Mouse (Mus musculus) left cerebral cortex, postnatal 25 days (tissue): ENCODE measurements around the gene Gdf15. TPM values are rescaled to one million over a fixed set of nuclear protein-coding genes. Genes with fewer than 3 reads are reported as not detected.
A peak's percentile ranks its signal among the peaks of the same experiment; 100 is the strongest.
"Not testable (repeated sequence)": the region's sequence is repeated elsewhere in the genome, so short reads cannot be mapped to it uniquely, and the experiment has no call there.

ENCODE experiments used
- DNase-seq, 2 experiments: peaks; one replicate each; pipeline ENCODE4 v3.0.0; 2022; ENCODE audit warnings: low spot score in 2 of 2, mixed read lengths in 1 of 2
- intact Hi-C: fragments of 180-260 bp; cut with DNase I; formaldehyde crosslinking; loops from one replicate; pipeline ENCODE4 v1.15.1; 2025
- total RNA-seq, 2 experiments: library from RNA; stranded (reverse); gene quantifications; 2 replicates each; pipeline ENCODE4 v1.2.3; 2021

Gene Gdf15
- total RNA-seq, 2 experiments from 2014 or later, result not detected

DNA sequence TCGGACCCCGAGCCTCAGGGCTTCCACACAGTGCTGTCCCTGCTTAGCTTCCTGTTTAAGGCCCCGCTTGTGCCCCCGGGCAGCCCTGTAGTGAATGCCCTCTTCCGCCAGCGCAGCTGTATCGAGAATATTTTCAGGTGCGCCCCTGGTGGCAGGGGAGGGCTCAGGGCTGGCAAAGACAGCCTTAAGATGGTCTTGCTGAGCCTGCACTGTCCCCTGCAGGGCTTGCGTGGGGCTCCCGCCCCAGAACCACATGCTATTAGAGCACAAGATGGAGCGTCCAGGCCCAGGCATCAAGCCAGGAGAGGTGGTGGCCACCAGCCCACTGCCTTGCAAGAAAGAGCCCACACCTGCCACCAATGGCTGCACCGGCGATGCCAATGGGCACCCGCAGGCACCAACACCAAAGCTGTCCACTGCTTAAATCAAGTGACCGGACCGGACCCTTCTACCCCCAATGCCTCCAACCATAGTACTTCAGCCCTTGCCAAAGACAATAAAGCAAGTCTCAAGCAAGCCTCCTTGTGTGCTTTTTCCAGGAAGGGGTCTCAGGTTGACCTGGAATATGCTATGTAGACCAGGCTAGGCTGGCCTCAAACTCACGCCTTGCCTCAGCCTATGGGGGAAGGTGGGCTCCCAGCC, 35.4 kb downstream of the Gdf15 start:
- intact Hi-C loops, result no loop called here
- no peak for DNase-seq

DNA sequence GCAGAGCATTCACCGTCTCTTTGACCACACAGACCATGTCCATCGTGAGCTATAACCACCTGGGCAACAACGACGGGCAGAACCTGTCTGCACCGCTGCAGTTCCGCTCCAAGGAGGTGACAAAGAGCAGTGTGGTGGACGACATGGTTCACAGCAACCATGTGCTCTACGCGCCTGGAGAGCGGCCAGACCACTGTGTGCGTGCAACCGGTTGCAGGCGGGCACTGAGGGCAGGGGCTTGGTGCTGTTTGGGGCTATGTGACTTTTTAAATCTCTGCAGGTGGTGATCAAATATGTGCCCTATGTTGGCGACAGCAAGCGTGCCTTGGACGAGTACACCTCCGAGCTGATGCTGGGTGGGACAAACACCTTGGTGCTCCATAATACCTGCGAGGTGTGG, 36.0 kb downstream of the Gdf15 start:
- no peak for DNase-seq
- intact Hi-C loops, result no loop called here

DNA sequence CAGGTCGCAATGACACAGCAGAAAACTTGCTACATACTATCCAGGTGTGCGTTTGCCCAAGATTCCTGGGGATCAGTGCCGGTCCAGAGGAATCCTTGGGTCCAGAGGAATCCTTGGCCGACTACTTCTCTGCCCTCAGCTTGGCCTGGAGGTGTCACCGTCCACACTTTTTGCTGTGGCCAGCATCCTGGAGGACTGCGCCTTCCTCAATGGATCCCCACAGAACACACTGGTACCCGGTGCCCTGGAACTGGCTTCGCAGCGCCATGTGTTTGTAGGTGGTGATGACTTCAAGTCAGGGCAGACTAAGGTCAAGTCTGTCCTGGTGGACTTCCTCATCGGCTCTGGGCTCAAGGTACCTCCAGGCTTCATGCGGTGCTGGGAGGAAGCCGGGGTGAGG, 36.4 kb downstream of the Gdf15 start:
- intact Hi-C loops, result no loop called here
- no peak for DNase-seq

DNA sequence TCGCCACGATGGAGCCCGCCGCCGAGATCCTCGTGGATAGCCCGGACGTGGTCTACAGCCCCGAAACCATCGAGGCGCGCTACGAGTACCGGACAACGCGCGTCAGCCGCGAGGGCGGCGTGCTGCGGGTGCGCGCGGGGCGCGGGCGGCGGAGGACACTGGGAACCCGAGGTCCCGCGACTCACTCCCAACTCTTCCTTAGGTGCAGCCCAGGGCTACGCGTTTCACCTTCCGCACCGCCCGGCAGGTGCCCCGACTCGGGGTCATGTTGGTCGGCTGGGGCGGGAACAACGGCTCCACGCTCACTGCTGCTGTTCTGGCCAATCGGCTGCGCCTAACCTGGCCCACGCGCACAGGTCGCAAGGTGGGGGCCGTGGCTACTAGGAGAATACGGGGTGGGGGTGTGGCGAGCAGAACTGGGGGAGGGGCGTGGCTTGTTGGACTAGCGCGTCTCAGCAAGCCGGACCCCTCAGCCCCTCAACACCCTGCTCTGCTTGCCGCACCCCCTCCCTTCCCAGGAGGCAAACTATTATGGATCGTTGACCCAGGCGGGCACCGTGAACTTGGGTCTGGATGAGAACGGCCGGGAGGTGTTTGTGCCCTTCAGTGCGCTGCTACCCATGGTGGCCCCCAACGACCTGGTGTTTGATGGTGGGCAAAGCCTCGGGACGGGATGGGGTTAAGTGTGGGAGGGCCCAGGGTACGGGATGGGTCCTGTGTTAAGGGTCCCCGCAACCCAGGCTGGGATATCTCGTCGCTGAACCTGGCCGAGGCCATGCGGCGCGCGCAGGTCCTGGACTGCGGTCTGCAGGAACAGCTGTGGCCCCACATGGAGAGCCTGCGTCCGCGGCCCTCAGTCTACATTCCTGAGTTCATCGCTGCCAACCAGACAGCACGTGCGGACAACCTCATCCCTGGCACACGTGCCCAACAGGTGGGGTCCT, 37.4 kb downstream of the Gdf15 start:
- DNase-seq, result no peak
- intact Hi-C loops, result loop anchor here (1.0 kb wide), 1 partner anchor 13 kb away; the partner anchor contains the start of gene Ssbp4

DNA sequence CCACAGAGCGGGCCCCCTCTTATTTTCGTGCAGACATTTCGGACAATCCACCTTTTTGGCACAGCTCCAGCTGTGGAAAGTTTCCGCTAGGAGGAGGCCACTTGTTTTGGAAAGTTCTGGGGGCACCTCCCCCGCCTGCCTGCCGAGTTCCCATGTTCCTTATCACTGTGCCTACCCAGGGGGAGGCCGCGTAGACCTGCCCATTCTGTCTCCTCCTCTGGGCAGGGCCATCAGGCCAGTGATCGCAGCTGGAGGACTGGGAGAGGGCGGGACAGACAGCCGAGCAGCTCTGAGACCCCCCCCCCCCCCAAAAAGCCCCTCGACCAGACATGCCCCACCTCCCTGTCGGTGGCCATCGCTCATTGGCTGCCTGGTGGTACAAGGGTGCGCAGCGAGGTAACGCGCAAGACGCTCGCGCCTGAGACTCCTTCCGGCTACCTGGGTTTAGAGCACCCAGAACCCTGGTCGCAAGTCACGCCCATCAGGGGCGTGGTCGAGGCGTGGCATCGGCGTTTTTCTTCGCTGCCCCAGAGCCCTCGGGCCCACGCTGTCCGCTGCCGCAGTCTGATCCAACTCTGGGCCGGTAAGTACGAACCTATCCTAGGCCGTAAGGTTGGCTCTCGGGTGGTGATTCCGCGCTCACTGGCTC, 38.2 kb downstream of the Gdf15 start, which contains the start of gene Isyna1:
Gene Isyna1 (plus strand): TSS at position 413 of the 649 bp plus-strand sequence.
- intact Hi-C loops, result loop anchor here (1.0 kb wide), 1 partner anchor 14 kb away; the partner anchor contains the start of gene Ssbp4
- DNase-seq, result peak; percentile 76 to 86

DNA sequence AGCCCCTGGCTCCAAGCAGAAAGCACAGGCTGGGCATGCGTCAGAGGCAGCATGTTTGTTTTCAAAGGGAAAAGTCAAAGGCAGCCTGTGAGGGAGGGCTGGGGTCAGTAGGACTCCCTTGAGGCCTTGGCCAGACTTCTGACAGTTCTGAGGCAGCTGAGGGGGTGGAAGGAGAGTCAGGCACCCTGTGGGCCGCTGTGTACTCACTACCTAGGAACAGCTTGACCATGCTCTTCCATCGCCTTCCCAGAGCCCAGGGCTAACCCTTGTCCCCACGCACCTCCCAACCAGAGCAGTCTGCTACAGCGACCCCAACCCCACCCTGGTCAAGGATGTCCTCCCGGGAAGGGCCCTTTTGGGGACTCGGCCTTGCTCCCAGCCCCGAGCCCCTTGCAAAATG, 39.1 kb downstream of the Gdf15 start:
- DNase-seq, result peak in 1 of 2 experiments; percentile 35
- intact Hi-C loops, result no loop called here

DNA sequence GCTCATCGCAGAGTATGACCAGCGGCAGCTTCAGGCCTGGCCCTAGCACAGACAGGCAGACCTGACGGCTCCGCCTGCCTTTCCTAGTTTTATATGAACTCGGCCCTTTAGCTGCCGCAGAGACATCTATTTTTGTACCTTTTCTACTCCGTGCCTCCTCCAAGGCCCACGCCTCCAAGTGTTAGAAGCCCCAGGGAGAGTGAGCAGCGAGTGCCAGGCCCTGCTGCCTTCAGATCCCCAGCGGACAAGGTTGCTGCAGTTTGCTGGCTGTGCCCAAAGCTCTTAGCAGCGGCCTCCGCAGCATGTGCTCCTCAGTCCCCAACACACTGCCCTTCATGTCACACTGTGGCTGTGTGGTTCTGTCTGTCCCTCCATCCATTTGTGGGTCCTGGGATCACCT, 40.7 kb downstream of the Gdf15 start:
- peak in 1 of 2 experiments; percentile 63 for DNase-seq
- intact Hi-C loops, result no loop called here

DNA sequence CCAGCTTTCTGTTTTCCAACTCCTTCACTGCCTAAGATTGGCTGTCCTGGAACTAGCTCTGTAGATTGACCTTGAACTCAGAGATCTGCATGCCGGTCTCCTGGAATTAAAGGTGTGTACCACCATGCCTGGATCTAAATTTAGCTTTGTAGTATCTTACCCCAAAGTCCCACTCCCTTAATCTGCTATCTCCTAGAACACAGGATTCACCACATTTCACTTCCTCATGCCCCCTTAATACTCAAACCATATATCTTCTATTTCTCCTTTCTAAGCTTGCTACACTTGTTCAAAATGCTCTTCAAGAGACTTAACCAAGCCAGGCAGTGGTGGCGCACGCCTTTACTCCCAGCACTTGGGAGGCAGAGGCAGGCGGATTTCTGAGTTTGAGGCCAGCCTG, 44.3 kb downstream of the Gdf15 start:
- DNase-seq, intact Hi-C loops: not testable (repeated sequence)

DNA sequence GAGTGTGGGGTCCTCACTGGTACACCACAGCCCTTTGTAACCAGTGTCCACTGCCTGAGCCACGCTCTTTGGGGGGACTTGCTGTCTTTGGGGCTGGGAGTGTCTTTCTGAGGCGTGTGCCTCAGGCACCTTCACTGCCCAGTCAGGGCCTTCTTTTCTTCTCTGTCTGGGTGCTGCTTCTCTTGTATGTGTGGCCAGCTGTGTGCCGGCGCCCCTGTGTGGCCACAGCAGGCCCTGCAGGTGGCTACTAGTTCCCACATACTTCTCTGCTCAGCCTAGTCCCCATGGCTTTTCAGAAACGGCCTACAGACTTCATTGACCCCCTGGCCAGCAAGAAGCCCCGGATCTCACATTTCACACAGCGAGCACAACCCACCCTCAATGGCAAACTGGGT, 47.0 kb downstream of the Gdf15 start:
- intact Hi-C loops, result loop anchor here (2.0 kb wide), 1 partner anchor 24 kb away; no protein-coding TSS in a partner anchor
- peak in 1 of 2 experiments; percentile 74 for DNase-seq

DNA sequence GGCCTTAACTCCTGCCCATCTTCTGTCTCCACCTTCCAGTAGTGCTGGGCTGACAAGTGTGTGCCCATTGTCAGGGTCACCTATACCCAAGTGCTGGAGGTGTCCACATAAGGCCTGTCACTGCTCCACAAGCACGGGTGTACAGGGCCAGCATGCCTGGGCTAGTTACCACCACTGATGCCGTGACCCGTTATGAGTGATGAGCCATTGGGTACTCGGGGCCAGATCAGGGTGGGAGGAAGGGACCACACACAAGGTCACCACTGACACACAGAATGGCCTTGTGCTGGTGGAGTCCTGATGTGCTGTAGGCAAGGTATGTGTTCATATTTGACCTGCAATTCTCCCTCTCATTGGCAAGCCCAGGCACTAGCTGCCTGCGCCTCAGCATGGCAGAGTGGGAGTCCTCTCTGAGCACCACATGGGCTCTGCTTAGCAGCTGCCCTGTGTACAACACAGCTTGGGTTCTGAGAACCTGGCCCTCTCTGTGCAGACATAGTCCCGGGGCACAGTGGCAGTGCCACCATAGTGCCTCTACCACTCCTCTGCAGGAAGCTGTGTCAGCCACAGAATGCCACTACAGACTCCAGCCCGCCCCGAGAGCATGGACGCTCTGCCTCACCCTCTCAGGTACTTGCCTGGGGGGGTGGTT, 47.5 kb downstream of the Gdf15 start:
- intact Hi-C loops, result loop anchor here (2.0 kb wide), 1 partner anchor 24 kb away; no protein-coding TSS in a partner anchor
- DNase-seq, result no peak

DNA sequence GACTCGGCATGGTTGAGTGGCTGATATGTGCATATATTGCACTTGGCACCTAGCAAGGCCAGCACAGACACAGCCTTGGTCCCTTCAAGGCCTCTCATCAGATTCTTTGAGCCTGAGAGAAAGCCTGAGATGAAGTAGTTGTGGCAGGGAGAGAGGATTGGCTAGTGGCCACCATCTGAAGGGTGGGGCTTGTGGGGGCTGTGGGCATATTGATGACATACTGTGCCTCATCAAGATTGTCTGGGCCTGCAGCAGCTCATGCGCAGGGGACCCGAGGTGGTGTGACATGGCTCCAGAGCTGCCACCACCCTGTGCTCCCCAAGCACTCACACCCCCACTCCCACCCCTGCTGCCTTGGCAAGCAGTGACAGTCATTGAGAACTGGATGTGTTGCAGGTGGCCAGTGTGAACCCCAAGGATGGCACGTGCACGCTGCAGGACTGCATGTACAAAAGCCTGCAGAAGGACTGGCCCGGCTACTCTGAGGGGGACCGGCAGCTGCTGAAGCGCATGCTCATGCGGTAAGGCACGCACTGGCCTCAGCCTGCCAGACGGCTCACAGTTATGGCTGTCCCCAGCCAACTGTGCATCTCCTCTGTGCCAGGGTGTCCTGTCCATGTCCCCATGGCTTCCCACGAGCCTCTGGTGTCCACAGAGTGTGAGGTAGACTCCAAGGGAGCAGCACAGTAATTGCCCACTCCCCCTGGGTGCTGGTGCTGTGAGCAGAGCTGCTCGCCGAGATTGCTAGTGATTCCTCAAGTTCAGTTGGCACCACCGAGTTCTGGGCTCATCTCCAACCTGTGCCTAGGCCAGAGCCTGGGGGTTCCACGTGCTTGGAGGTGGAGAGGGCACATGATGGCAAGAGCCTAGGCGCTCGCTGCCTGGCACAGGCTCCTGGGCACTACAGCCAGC, 48.5 kb downstream of the Gdf15 start:
- DNase-seq, result peak in 1 of 2 experiments; percentile 20
- intact Hi-C loops, result loop anchor here (2.0 kb wide), 1 partner anchor 23 kb away; no protein-coding TSS in a partner anchor

Other genes starting within 250 kb of the Gdf15 start
- 100 to 1,000 TPM; 120 to 139 TPM for gene Crtc1, start 192.9 kb downstream of the Gdf15 start, total RNA-seq
- gene Klhl26, start 155.5 kb downstream of the Gdf15 start, total RNA-seq, result 10 to 100 TPM; 40.3 to 44.2 TPM
- 100 to 1,000 TPM; 264 to 286 TPM for gene Tmem59l, start 145.1 kb downstream of the Gdf15 start, total RNA-seq
- 1 to 10 TPM; 2.3 to 3.5 TPM for gene Crlf1, start 139.3 kb downstream of the Gdf15 start, total RNA-seq
- 100 to 1,000 TPM; 104 TPM for gene Rex1bd, start 125.7 kb downstream of the Gdf15 start, total RNA-seq
- gene Uba52, start 121.7 kb downstream of the Gdf15 start, total RNA-seq, result 100 to 1,000 TPM; 886 to 927 TPM
- gene Fkbp8, start 104.7 kb downstream of the Gdf15 start, total RNA-seq, result 100 to 1,000 TPM; 403 TPM
- 10 to 100 TPM; 43.1 to 47.7 TPM for gene Kxd1, start 104.5 kb downstream of the Gdf15 start, total RNA-seq
- 10 to 100 TPM; 15.1 to 17.7 TPM for gene Ell, start 93.0 kb downstream of the Gdf15 start, total RNA-seq
- gene Isyna1, start 38.1 kb downstream of the Gdf15 start, total RNA-seq, result 10 to 100 TPM; 51.9 to 52.1 TPM
- 100 to 1,000 TPM; 242 to 257 TPM for gene Ssbp4, start 23.6 kb downstream of the Gdf15 start, total RNA-seq
- 1 to 10 TPM in 1 of 2 experiments, under 1 TPM in 1; 0.37 to 1.2 TPM for gene Lrrc25, start 16.3 kb downstream of the Gdf15 start, total RNA-seq
- 10 to 100 TPM; 12.7 to 18.1 TPM for gene Pgpep1, start 27.9 kb upstream of the Gdf15 start, total RNA-seq
- gene Lsm4, start 40.8 kb upstream of the Gdf15 start, total RNA-seq, result 10 to 100 TPM; 62.9 to 63.5 TPM
- 100 to 1,000 TPM; 209 to 225 TPM for gene Jund, start 66.5 kb upstream of the Gdf15 start, total RNA-seq
- gene Iqcn, start 71.0 kb upstream of the Gdf15 start, total RNA-seq, result under 1 TPM; 0.18 to 0.30 TPM
- gene Gm3336, start 86.1 kb upstream of the Gdf15 start, total RNA-seq, result not detected
- 1 to 10 TPM; 1.6 to 1.7 TPM for gene Pde4c, start 91.3 kb upstream of the Gdf15 start, total RNA-seq
- 100 to 1,000 TPM; 830 to 904 TPM for gene Rab3a, start 122.2 kb upstream of the Gdf15 start, total RNA-seq
- gene Mpv17l2, start 128.5 kb upstream of the Gdf15 start, total RNA-seq, result 10 to 100 TPM; 34.5 to 43.2 TPM
- gene Pik3r2, start 144.3 kb upstream of the Gdf15 start, total RNA-seq, result 100 to 1,000 TPM; 150 to 152 TPM
- 100 to 1,000 TPM; 298 to 350 TPM for gene Mast3, start 172.6 kb upstream of the Gdf15 start, total RNA-seq
- gene Il12rb1, start 176.0 kb upstream of the Gdf15 start, total RNA-seq, result under 1 TPM; 0.80 to 0.83 TPM
- 10 to 100 TPM in 1 of 2 experiments, 1 to 10 TPM in 1; 9.5 to 12.2 TPM for gene Arrdc2, start 207.3 kb upstream of the Gdf15 start, total RNA-seq
- 10 to 100 TPM; 19.1 to 20.9 TPM for gene Kcnn1, start 230.8 kb upstream of the Gdf15 start, total RNA-seq
- gene Ccdc124, start 241.5 kb upstream of the Gdf15 start, total RNA-seq, result 10 to 100 TPM; 88.0 to 95.9 TPM